Mouse (Mus musculus) bone marrow, adult 2 months (tissue): ENCODE results near the gene Tgfbr3. TPM values are rescaled to one million over a fixed set of nuclear protein-coding genes. Genes with fewer than 3 reads are reported as not detected.

Experiments
- H3K27ac ChIP-seq: fragments of 200-500 bp; 2 replicates; pipeline ENCODE4 v1.5.1; 2012; ENCODE audit warnings: low read depth, mild to moderate bottlenecking, control low read depth, inconsistent platforms, low read length; ENCODE audit not compliant: control insufficient read depth, poor library complexity, insufficient read depth
- H3K4me1 ChIP-seq: fragments of 200-500 bp; 2 replicates; pipeline ENCODE4 v1.6.1; 2011; ENCODE audit warnings: low read length; ENCODE audit not compliant: control insufficient read depth, insufficient read depth
- H3K4me3 ChIP-seq: fragments of 200-500 bp; replicated peaks from 2 replicates; pipeline ENCODE3; 2011; ENCODE audit warnings: mild to moderate bottlenecking, low read depth, low read length, control low read depth; ENCODE audit not compliant: control insufficient read depth
- CTCF ChIP-seq: fragments of 200-500 bp; IDR thresholded peaks from 2 replicates; pipeline ENCODE4 v1.5.1; 2011; ENCODE audit warnings: low read length, control low read depth; ENCODE audit not compliant: control insufficient read depth, insufficient read depth
- POLR2A ChIP-seq: fragments of 200-500 bp; IDR thresholded peaks from 2 replicates; pipeline ENCODE4 v1.6.1; 2011; ENCODE audit warnings: low read depth, mild to moderate bottlenecking, control low read depth, low read length, borderline replicate concordance; ENCODE audit not compliant: control insufficient read depth
- WGBS: fragments of 180-500 bp; shearing (Covaris S2); methylation state at CpG from one replicate; pipeline ENCODE4 v1.1.7; 2018; 5-methylcytosine and 5-hydroxymethylcytosine counted together
- polyA plus RNA-seq: library from polyadenylated mRNA; stranded (reverse); fragments of >200 nt; gene quantifications from 2 replicates; pipeline ENCODE4 v1.2.4, GENCODE M21; 2011; ENCODE audit warnings: low replicate concordance; ENCODE audit not compliant: missing spikeins, insufficient read depth, insufficient read length

Tgfbr3 gene
- polyA plus RNA-seq, 1 experiment = 7.4 TPM

DNA sequence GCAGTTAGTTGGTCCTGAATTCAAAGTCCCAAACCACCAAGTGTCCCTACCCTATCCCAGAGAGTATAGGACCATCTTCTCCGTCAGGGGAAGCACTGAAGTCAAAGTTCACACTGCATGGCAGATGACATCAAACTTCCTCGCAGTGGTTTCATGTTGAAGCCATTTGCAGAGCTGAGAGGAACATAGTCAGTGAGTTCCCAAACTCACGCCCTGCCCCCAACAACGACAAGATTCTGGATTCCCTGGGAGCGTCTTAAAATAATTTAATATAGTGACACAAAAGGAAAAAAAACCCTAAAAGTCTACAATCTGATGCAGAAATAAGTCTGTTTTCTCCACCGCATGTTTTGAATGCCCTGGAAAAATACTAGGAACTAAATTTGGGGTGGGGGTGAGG is 105.9 kb downstream of the Tgfbr3 start:
- Histone ChIP-seq H3K4me3 (no peak overlapping the region), H3K4me1 (no peaks in the 10 kb centered on the region), H3K27ac (no peak overlapping the region)
- WGBS = 66% methylated on average over 6 of the region's 6 CpGs
- no peak for TF ChIP-seq CTCF

DNA sequence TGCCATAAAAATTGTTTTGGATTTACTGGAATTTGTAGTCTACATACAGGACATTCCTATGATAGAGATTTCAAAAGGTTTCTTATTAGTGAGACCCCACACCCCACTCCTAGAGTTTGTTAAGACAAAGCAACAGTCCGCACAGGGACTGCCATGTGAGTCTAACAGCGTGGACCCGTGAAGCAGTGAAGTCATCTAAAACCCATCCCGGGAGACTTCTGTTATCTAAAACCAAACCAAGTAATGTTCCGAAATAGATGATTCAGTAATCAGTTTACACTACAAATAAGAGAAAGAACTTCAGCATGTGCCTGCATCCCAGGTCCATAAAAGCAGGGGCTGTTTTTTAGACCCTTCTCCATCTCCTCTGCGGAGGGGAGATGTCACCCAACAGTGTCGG is 106.7 kb downstream of the Tgfbr3 start:
- TF ChIP-seq POLR2A = no peak
- TF ChIP-seq CTCF = no peak
- WGBS = 91% methylated on average over 7 of the region's 7 CpGs
- H3K4me3 ChIP-seq = no peak overlapping the region
- no peaks in the 10 kb centered on the region; the same call in 1 of the 2 replicates for H3K4me1 ChIP-seq
- H3K27ac ChIP-seq = no peak overlapping the region

DNA sequence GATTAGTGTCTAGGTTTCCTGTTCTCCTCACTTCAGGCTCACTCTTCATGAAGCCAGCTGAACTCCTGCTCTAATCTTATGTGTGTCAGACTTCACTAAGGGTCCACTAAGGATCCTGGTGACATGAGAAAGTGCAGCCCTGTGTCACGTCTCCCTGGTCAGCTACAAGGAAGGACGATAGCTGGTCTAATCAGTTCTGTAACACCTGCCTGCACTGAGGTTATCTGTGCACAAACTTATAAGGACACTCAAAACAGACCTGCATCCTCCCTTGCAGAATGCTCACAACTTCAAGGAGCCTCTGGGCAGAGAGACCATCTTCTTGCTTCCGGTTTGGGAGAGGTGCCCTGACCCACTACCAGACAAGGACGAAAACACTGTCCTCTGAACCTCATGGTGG is 107.6 kb downstream of the Tgfbr3 start:
- Histone ChIP-seq H3K4me3 (no peak overlapping the region), H3K4me1 (no peaks in the 10 kb centered on the region; the same call in 1 of the 2 replicates), H3K27ac (no peak overlapping the region)
- no peak for TF ChIP-seq CTCF
- TF ChIP-seq POLR2A = no peak
- 63% methylated on average over 4 of the region's 4 CpGs for WGBS

DNA sequence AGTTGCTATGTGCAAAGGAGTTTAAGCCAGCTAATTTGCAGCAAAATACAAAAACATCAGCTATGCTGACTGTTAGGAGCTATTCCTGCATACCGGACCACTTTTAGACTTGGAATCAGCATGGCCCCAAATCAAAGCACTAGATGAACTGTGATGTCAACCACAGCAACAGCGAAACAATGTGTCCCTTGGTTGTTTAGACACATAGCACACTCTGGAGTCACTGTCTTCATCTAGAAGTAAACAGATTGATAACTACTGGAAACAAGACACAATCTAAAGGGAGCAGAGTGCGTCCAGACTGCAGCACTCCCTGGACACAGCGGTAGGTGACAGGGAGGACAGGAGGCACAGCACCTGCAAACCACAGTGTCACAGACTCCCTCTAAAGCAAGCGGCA is 110.2 kb downstream of the Tgfbr3 start:
- WGBS = 85% methylated on average over 5 of the region's 5 CpGs
- H3K27ac ChIP-seq = no peak overlapping the region
- H3K4me1 ChIP-seq = no peaks in the 10 kb centered on the region; the same call in 1 of the 2 replicates
- no peak overlapping the region for H3K4me3 ChIP-seq
- no peak for TF ChIP-seq CTCF
- TF ChIP-seq POLR2A = no peak

DNA sequence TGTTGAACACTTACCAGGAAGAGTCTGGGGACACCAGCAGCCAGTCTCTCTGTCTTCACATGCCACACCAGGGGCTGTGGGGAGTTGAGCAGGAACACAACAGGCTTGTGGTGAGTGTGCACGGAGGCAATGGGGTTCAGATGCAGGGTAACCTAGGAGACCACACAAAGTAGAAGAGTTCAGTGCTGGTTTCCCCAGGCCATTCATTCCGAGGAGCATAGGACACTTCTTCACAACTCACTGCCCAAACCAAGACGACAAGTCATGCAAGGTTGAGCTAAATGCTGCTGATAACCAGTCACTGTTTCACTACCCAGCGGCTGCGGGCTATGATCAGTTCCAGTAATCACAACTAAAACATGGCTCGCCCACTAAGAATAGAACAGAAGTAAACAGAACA is 111.6 kb downstream of the Tgfbr3 start:
- TF ChIP-seq CTCF = no peak
- no peak for TF ChIP-seq POLR2A
- no peak overlapping the region for H3K27ac ChIP-seq
- no peak overlapping the region for H3K4me3 ChIP-seq
- WGBS = 52% methylated on average over 6 of the region's 6 CpGs
- no peaks in the 10 kb centered on the region; the same call in 1 of the 2 replicates for H3K4me1 ChIP-seq

DNA sequence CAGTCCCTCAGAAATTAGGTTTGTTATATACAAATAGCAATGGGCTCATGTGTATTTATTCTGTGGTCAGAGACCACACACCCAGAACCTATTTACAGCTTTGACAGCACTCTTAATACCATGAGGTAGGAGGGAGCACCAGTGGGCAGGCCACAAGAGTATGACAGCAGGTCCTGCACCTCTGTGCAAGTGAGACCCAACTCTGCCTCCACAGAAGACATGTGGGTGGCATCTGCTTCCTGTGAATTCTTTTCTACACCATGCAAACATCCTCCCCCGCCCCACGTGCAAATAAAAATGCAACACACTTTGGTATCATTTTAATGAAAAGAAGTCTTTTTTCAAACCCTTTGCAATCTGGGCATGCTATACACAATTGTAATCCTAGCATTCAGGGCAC is 112.2 kb downstream of the Tgfbr3 start:
- 65% methylated on average over 2 of the region's 2 CpGs for WGBS
- no peak overlapping the region for H3K4me3 ChIP-seq
- no peak overlapping the region for H3K27ac ChIP-seq
- TF ChIP-seq CTCF (no peak), POLR2A (no peak)
- no peaks in the 10 kb centered on the region; the same call in 1 of the 2 replicates for H3K4me1 ChIP-seq

DNA sequence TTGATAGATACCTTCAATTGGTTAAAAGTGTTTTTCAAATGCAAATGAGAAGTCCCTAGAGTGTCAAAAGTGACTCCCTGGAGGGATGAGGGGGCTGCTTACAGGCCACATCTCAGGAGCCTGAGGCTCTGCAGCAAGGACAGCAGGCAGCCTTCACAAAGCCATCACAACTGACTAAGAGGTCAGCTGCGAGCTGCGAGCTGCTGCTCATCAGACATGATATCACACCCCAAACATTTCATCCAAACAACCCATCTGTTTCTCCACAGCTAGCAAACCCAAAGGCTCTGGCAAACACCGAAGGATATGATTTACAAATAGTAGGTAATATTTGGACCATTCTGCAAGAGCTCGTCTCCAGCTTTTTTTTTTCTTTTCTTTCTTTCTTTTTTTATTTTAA is 112.6 kb downstream of the Tgfbr3 start:
- TF ChIP-seq CTCF (no peak), POLR2A (no peak)
- Histone ChIP-seq H3K4me3 (no peak overlapping the region), H3K4me1 (no peaks in the 10 kb centered on the region; the same call in 1 of the 2 replicates), H3K27ac (no peak overlapping the region)
- WGBS = 77% methylated on average over 4 of the region's 4 CpGs

DNA sequence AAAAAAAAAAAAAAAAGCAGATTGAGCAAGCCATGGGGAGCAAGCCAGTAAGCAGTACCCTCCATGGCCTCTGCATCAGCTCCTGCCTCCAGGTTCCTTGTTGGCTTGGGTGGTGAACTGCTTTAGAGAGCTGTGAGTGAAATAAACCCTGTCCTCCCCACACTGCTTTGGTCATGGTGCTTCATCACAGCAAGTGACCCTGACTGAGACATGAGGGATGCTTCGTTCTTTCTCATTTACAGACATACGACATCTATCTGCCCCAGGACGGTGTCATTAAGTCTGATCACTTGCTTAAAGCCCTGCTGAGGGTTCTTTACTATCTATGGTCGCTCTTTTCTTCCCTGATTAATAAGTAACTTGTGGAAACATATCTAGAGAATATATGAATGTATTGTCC is 113.2 kb downstream of the Tgfbr3 start:
- no peak overlapping the region for H3K27ac ChIP-seq
- no peak for TF ChIP-seq POLR2A
- TF ChIP-seq CTCF = no peak
- no peak overlapping the region for H3K4me3 ChIP-seq
- H3K4me1 ChIP-seq = no peaks in the 10 kb centered on the region; the same call in 1 of the 2 replicates
- WGBS = 88% methylated on average over 4 of the region's 4 CpGs

DNA sequence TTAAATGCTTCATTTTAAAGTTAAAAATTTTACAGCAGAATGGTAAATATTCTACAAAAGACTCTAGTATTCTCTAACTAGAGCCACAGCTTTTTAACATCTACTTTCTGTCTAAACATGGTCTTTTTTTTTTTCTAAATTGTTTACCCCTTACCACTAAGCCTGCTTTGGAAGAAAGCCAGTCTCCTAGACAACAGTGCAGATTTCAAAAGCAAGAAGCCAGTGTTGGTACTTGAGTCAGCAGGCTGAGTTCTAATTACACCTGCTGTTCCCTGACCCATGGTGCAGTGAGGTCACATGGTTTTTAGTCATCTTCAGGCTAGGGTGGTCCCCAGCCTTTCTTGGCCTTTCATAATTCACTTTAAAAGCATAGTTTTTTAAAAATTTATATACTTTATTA is 115.2 kb downstream of the Tgfbr3 start:
- TF ChIP-seq CTCF = no peak
- no peak for TF ChIP-seq POLR2A
- Histone ChIP-seq H3K4me3 (no peak overlapping the region), H3K27ac (no peak overlapping the region), H3K4me1 (no peaks in the 10 kb centered on the region; the same call in 1 of the 2 replicates)

DNA sequence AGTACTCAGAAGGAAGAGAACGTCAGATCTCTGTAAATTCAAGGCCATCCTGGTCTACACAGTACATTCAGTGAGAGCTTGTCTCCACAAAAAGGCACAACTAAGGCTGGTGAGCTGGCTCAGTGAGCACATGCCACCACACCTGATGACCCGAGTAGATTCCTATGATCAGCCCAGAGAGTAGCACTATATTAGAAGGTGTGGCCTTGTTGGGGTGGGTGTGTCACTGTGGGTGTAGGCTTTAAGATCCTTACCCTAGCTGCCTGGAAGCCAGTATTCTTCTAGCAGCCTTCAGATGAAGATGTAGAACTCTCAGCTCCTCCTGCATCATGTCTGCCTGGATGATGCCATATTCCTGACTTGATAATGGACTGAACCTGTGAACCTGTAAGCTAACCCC is 115.9 kb downstream of the Tgfbr3 start:
- no peak for TF ChIP-seq CTCF
- no peak for TF ChIP-seq POLR2A
- Histone ChIP-seq H3K27ac (no peak overlapping the region), H3K4me3 (no peak overlapping the region), H3K4me1 (no peaks in the 10 kb centered on the region; the same call in 1 of the 2 replicates)
- 71% methylated on average over 2 of the region's 2 CpGs for WGBS
